Mouse (Mus musculus) brain, embryonic 14.5 days (tissue): Measurements from ENCODE around the gene Dusp22. TPM values are rescaled to one million over a fixed set of nuclear protein-coding genes. Genes with fewer than 3 reads are reported as not detected.

Source experiments
- DNase-seq: peaks from one replicate; pipeline ENCODE4 v3.0.0-alpha.2; 2011; ENCODE audit warnings: low read depth
- CTCF ChIP-seq: fragments of 200-500 bp; IDR thresholded peaks from 2 replicates; pipeline ENCODE4 v1.5.1; 2012; ENCODE audit warnings: inconsistent platforms, mild to moderate bottlenecking, moderate library complexity, borderline replicate concordance; ENCODE audit not compliant: insufficient read depth, insufficient read length; ENCODE audit errors: extremely low read depth
- POLR2A ChIP-seq: fragments of 200-500 bp; IDR thresholded peaks from 2 replicates; pipeline ENCODE4 v1.6.1; 2012; ENCODE audit warnings: mild to moderate bottlenecking, inconsistent platforms, borderline replicate concordance; ENCODE audit not compliant: poor library complexity, insufficient read depth, insufficient read length, severe bottlenecking; ENCODE audit errors: extremely low read depth
- polyA plus RNA-seq: library from polyadenylated mRNA; depleted of rRNA; stranded (reverse); fragments of >200 nt; gene quantifications from 2 replicates; pipeline ENCODE4 v1.2.3, GENCODE M21; 2012; rRNA removed

Gene Dusp22
- 17.7 and 20.4 TPM in 2 replicates for polyA plus RNA-seq

DNA sequence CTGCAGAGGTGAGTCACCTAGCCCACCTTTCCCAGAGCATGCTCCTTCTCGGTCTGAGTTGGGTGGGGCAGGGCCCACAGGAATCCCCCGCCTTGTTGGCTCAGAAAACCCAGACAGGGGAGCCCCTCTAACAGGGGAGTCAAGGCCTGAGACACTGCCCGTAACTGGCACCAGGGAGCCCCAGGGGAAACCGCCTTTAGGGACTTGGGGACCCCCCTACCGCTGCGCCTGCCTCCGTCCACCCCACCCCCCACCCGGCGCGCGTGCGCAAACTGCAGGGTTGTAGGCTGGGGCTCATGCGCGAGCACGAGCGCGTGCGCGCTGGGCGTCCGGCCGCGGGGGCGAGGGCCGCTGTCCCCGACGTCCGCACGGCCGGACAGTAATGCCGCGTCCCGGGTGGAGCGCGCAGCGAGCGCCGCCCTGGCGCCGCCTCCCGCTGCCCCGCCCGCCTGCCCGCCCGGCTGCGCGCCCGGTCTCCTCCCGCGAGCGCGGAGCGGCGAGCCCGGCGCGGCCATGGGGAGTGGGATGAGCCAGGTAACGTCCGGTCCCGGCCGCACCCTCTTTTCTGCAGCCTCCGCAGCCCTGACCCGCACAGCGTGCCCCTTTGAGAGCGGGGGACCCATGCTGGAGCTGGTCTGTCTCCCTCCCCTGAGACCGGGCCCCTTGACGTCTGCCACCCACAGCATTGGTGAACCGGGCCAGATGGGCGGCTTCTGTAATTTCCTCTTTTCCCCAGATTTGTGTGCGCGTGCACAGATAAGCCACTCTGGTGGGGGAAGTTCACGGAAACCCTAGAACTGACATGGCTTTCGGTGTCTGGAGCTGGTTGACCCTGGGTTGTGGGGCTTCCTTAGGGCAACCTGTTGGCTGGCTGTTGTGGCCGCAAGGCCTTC, at the start of gene Dusp22:
Gene Dusp22 (plus strand): TSS at position 387 of the 893 bp plus-strand sequence.
- TF ChIP-seq CTCF (no peak), POLR2A (peak; percentile 81)

DNA sequence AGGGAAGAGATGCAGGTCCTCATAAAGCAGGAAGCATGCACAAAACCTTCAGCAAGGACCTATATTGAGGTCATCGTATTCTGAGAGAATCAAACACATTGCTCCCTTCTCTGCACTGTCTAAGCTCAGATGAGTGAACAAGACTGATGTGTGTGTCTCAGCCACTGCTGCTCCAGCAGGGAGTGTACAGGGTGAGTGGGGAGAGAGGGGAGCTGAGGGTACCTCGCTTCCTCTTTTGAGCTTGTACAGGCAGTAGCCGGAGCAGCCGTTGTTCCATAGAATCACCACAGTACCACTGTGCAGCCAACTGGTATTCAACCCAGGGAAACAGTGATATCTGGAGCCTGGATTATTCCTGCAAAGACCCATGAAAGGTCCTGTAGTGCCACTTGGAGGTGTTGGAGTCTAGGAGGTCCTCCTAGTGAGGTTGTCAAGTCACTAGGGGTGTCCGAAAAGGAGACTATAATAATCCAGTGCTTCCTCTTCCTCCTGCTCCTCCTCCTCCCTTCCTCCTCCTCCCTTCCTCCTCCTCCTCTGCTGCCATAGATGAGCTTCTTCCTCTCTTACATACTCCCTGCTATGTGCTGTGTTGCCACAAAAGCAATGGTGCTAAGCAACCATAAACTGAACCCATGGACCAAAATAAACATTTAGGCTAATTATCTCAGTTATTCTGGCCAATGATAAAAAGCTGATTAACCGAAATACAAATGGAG, 47.6 kb upstream of the Dusp22 start:
- DNase-seq: no peak
- no peak for TF ChIP-seq CTCF
- no peak for TF ChIP-seq POLR2A

More for the DNA sequence above, at the start of gene Dusp22:
- peak; percentile 88 for DNase-seq

DNA sequence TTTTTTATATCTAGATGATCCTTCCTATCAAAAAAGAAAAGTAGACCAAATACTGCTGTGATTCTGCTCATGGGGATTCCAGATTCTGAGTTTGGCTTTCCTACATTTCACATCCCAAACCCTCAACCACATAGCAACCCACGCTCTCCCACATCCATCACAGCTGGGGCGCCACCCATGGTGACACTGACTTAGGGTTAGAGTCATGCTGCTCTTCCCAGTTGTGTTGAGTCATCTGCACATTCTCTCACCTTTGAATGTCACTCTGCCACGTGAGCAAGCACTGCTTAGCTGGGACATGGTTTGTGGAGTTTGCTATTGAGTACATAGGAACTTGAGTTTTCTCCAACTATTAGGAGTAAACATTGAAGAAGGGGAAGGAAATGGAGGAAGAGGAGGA, 40.1 kb upstream of the Dusp22 start:
- no peak for DNase-seq
- TF ChIP-seq CTCF (no peak), POLR2A (no peak)

DNA sequence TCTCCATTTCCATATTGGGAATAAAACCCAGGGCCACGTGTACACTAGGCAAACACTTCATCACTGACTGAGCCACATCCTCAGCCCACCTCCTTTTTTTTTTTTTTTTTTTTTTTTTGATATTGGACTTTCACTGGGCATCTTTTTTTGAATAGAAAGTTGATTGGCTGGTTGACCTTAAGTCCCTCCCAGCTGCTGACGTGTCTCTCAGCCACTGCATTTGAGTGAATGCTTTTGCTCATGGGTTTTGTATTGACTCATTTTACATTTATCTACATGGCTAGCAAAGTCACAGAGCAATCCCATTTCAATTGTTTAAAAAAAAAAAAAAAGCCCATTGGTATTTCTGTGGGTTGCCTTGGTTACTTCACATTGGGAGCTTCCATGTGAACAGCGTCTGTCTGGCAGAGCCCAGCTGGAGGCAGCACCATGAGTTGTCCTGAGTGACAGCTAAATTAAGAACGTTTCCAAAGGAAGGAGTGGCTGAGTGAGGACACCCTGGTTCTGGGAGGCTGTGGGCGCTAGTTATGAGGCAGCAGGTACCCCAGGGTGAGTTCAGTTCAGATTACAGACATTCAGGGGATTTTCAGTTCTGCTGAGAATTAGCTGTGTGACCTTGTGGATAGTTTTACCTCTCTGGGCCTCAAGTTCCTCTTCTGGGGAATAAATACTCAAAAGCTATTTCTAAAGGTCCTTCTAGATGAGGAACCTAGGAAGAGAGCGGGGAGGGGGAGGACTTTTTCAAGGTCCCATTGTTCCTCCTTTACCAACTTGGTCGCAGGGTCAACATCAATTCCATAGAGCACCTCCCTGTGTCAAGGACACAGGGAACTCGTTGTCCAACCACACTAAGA, 31.4 kb upstream of the Dusp22 start:
- DNase-seq: peak; percentile 47
- TF ChIP-seq POLR2A: no peak
- TF ChIP-seq CTCF: no peak

DNA sequence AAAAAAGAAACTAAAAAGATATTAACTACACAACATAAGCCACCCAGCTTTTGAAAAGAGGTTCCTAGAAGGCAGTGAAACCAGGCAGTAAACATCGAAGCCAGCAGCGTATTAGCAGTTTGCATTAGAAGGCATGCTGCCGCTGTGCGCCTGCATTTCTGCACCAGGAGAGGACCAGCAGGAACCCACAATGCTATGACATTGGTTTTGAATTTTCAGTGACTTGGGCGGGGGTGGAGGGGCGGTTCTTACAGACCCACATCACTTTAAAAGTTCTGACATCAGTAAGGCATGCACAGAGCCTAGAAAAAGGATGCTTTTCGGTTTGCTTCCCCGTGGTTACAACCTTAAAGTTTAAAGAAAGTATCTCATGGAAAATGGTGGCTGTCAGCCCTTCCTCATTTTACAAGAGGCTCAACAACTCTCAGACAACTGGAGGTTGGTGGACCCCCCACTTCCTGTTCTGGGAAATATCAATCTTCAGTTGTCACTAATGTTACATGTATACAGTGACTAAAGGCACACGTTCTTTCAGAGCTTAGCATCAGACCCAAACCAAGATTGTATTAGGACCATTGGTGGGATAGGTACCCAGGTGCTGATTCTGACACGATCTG, 29.9 kb upstream of the Dusp22 start:
- no peak for DNase-seq
- TF ChIP-seq CTCF (no peak), POLR2A (no peak)

DNA sequence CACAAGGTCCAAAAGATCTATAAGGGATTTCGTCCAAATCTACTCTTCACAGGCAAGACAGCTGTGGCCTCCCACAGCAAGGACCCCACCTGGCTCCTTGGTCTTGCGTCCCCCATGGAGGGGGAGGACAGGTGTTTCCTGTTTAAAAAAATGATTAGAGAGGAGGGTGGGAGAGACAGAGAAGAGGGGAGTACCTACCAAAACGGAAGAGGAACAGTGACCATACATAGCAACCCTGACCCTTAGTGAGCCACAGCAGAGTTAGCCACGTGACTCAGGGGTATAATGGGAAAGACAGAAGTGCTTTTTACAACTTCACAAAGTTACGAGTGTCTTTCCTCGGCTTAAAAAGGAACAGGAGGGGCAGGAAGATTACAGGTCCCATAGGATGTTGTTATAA, 26.8 kb upstream of the Dusp22 start:
- no peak for DNase-seq
- no peak for TF ChIP-seq CTCF
- TF ChIP-seq POLR2A: no peak

DNA sequence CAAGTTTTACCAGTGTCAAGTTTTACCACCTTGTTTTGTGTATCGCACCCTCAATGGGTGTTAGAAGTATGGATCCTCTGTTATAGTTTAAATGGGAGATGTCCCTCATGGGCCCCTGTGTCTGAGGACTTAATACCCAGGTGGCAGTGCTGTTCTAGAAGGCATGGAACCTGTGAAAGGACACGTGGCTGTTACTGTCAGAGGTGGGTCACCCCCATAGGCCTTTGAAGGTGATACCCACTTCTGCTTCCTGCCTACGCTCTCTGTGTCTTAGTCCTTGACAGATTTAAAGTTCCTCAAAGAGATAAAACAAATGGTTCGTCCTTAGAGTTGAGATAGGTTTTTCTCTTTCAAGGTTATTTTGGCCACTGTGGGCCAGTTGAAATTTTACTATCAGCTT, 23.3 kb upstream of the Dusp22 start:
- TF ChIP-seq CTCF (no peak), POLR2A (no peak)
- DNase-seq: no peak

DNA sequence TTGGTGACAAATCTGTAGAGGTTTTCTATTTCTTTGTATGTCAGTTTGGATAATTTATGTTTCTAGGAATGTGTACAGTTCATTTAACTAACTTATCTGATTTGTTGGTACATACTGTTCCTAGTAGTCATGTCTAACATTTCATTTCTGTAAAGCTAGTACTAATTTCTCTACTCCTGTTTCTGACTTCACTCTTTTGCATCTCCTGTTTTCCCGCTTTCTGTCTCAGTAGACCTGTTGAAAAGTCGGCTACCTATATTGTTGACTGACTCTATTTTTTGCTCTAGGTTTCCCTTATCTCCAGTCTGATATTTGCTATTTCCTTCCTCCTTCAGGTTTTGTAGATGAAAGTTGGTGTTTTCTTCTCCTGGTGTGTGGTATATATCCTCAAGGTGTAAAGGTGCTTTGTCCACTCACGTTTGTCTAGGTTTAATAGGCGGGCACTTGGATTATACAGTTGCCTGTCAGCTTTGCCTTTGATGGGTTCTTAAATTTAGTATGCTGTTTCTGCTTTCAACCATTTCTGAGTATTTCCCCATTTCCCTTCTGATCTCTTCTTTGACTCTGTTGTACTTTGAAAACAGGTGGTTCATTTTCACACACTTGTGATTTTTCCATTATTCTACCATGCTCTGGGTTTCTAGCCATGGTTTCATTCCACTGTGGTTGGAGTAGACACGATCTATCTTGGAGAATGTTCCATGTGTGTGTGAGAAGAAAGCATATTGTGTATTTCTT, 21.3 kb upstream of the Dusp22 start:
- no peak for TF ChIP-seq POLR2A
- TF ChIP-seq CTCF: no peak

DNA sequence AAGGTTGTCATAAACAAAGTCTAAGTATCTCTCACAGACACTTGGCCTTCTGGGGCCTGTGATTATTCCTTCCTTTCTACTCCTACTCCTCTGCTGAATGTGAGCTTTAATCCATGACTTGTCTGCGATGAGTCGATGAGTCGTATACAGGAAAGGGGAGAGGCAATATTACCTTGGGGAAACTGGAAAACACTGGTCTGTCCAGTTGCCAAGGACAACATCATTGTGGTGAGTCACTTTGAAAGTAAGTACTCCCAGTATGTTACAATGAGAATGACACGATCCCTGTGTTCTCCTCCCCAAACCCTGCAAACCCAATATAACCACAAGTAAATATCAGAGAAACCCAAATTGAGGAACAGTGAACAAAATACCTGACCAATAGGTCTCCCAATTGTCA, 17.7 kb upstream of the Dusp22 start:
- TF ChIP-seq CTCF: no peak
- no peak for TF ChIP-seq POLR2A
- DNase-seq: no peak

More for the DNA sequence above, 21.3 kb upstream of the Dusp22 start:
- no peak for DNase-seq

DNA sequence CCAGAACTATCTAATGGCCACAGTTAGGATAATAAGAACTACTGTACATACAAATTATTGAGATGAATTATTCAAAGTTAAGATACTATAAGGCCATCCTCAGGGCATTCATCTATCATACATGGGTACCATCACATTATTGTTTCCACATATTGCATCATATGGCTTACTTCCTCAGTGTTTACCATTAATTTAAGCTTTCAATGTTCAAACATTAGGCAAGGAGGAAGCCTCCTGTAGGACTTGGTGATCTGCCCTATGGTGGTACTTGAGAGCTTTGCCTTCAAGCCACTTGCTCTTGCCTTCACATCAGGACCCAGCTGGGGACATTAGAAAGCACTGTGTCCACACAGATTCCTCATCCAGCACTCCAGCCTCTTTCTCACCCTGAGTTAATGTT, 11.3 kb upstream of the Dusp22 start:
- no peak for DNase-seq
- TF ChIP-seq POLR2A: no peak
- no peak for TF ChIP-seq CTCF

DNA sequence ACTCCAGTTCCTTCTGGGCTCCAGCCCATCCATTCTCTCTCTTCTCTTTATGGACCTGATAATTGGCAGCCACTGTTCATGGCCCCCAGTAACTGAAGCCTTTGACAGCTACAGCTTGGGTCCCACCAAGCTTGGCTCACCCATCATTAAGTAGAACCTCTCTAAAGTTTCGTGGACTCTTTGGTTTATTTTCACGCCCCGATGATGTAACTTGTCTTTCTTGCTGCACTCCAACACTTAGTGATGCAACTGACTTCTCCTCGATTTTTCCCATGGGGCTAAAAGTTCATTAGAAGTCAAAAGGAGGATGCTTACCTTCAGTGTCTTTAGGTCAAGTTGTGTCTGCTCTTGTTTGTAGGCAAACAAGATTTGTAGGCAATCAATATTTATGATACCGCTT, 10.6 kb upstream of the Dusp22 start:
- DNase-seq: no peak
- no peak for TF ChIP-seq POLR2A
- no peak for TF ChIP-seq CTCF

DNA sequence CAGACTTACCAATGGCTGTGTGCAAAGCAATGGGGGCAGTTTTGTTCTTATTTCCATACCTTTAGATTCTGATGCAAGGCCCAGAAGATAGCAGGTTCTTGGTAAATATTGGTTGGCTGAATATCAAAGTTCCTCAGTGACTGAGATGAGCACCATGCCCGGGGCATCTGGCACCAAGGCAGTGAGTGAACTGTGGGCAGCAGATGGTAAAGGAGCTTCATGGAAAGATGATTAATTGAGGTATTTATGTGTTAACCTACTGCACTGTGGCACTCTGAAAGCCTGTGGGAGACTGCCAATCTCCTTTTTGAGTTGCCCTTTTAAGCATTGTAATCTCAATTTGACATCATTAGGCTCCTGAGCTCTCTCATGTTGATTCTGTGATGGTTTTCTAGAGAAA, 9.1 kb upstream of the Dusp22 start:
- DNase-seq: no peak

More for the DNA sequence above, 9.1 kb upstream of the Dusp22 start:
- TF ChIP-seq POLR2A (no peak), CTCF (no peak)
